Mouse (Mus musculus): ENCODE data around the gene Ccdc155. TPM values are rescaled to one million over a fixed set of nuclear protein-coding genes. Genes with fewer than 3 reads are reported as not detected.

Ccdc155 gene
- 0.54 to 1.1 TPM (median 0.78 TPM) in 4 replicates for total RNA-seq (2023; ENCODE audit: inconsistent age)

GRCm38 (mm10) chr7:45204380-45205143 lies at the start of gene Ccdc155:
Gene Ccdc155, minus strand, starts transcription at chr7:45204892.

GRCm38 (mm10) chr7:45240633-45241388 lies 36.1 kb upstream of the Ccdc155 start, which contains the start of gene Slc6a16:
Gene Slc6a16, plus strand, starts transcription at chr7:45241085.

GRCm38 (mm10) chr7:45238723-45239496 lies 34.2 kb upstream of the Ccdc155 start, which contains the start of gene Cd37:
Gene Cd37, minus strand, starts transcription at chr7:45239115.

GRCm38 (mm10) chr7:45215673-45216441 lies 11.2 kb upstream of the Ccdc155 start, which contains the start of gene Tead2:
Gene Tead2, plus strand, starts transcription at chr7:45215753.

GRCm38 (mm10) chr7:45211851-45212251 lies 7.2 kb upstream of the Ccdc155 start, which contains the start of gene Dkkl1:
Gene Dkkl1, minus strand, starts transcription at chr7:45212147.

GRCm38 (mm10) chr7:45180896-45181477 lies 23.7 kb downstream of the Ccdc155 start, which contains the start of gene Pth2:
Gene Pth2, plus strand, starts transcription at chr7:45180995.

GRCm38 (mm10) chr7:45179469-45179868 lies 25.2 kb downstream of the Ccdc155 start, which contains the start of gene Gfy:
Gene Gfy, minus strand, starts transcription at chr7:45179569.

GRCm38 (mm10) chr7:45163735-45164490 lies 40.8 kb downstream of the Ccdc155 start, which contains the start of gene Slc17a7:
Gene Slc17a7, plus strand, starts transcription at chr7:45163949.

GRCm38 (mm10) chr7:45154096-45154992 lies 50.3 kb downstream of the Ccdc155 start, which contains the start of the genes Pih1d1 and Aldh16a1:
Gene Pih1d1, plus strand, starts transcription at chr7:45154303.
Gene Aldh16a1, minus strand, starts transcription at chr7:45154584.

GRCm38 (mm10) chr7:45135993-45136567 lies 68.6 kb downstream of the Ccdc155 start, which contains the start of the genes Gm45713 and Flt3l:
Gene Gm45713, minus strand, starts transcription at chr7:45136231.
Gene Flt3l, minus strand, starts transcription at chr7:45136432.

Other genes starting within 250 kb of the Ccdc155 start
- not detected in 4 replicates for gene Cpt1c, start 230.0 kb downstream of the Ccdc155 start, total RNA-seq (2023; ENCODE audit: inconsistent age)
- 128 to 149 TPM (median 145 TPM) in 4 replicates for gene Prmt1, start 218.3 kb downstream of the Ccdc155 start, total RNA-seq (2023; ENCODE audit: inconsistent age)
- gene Irf3, start 207.2 kb downstream of the Ccdc155 start, total RNA-seq (2023; ENCODE audit: inconsistent age), result 166 to 184 TPM (median 173 TPM) in 4 replicates
- 28.2 to 38.2 TPM (median 30.9 TPM) in 4 replicates for gene Bcl2l12, start 206.2 kb downstream of the Ccdc155 start, total RNA-seq (2023; ENCODE audit: inconsistent age)
- 96.2 to 104 TPM (median 99.7 TPM) in 4 replicates for gene Scaf1, start 188.5 kb downstream of the Ccdc155 start, total RNA-seq (2023; ENCODE audit: inconsistent age)
- gene Rras, start 186.9 kb downstream of the Ccdc155 start, total RNA-seq (2023; ENCODE audit: inconsistent age), result 13.0 to 15.4 TPM (median 14.8 TPM) in 4 replicates
- 69.6 to 74.4 TPM (median 71.7 TPM) in 4 replicates for gene Prr12, start 152.0 kb downstream of the Ccdc155 start, total RNA-seq (2023; ENCODE audit: inconsistent age)
- gene Nosip, start 142.5 kb downstream of the Ccdc155 start, total RNA-seq (2023; ENCODE audit: inconsistent age), result 55.5 to 60.4 TPM (median 57.4 TPM) in 4 replicates
- 3.5 to 5.4 TPM (median 3.8 TPM) in 4 replicates for gene Prrg2, start 142.2 kb downstream of the Ccdc155 start, total RNA-seq (2023; ENCODE audit: inconsistent age)
- 2.0 to 5.7 TPM (median 3.9 TPM) in 4 replicates for gene Rcn3, start 112.7 kb downstream of the Ccdc155 start, total RNA-seq (2023; ENCODE audit: inconsistent age)
- 30.4 to 37.3 TPM (median 33.5 TPM) in 4 replicates for gene Fcgrt, start 101.0 kb downstream of the Ccdc155 start, total RNA-seq (2023; ENCODE audit: inconsistent age)
- 2,358 to 2,650 TPM (median 2,499 TPM) in 4 replicates for gene Rps11, start 80.5 kb downstream of the Ccdc155 start, total RNA-seq (2023; ENCODE audit: inconsistent age)
- gene Rpl13a, start 76.1 kb downstream of the Ccdc155 start, total RNA-seq (2023; ENCODE audit: inconsistent age), result 4,140 to 4,660 TPM (median 4,377 TPM) in 4 replicates
- 0.87 TPM in 1 of 4 replicates, not detected in the others for gene Gm45713, start 68.7 kb downstream of the Ccdc155 start, total RNA-seq (2023; ENCODE audit: inconsistent age)
- gene Flt3l, start 68.5 kb downstream of the Ccdc155 start, total RNA-seq (2023; ENCODE audit: inconsistent age), result 70.7 to 77.9 TPM (median 74.1 TPM) in 4 replicates
- 46.7 to 53.9 TPM (median 51.0 TPM) in 4 replicates for gene Pih1d1, start 50.6 kb downstream of the Ccdc155 start, total RNA-seq (2023; ENCODE audit: inconsistent age)
- 100 to 121 TPM (median 116 TPM) in 4 replicates for gene Aldh16a1, start 50.3 kb downstream of the Ccdc155 start, total RNA-seq (2023; ENCODE audit: inconsistent age)
- not detected in 4 replicates for gene Slc17a7, start 40.9 kb downstream of the Ccdc155 start, total RNA-seq (2023; ENCODE audit: inconsistent age)
- not detected in 4 replicates for gene Gfy, start 25.3 kb downstream of the Ccdc155 start, total RNA-seq (2023; ENCODE audit: inconsistent age)
- gene Pth2, start 23.9 kb downstream of the Ccdc155 start, total RNA-seq (2023; ENCODE audit: inconsistent age), result not detected in 4 replicates
- gene Dkkl1, start 7.3 kb upstream of the Ccdc155 start, total RNA-seq (2023; ENCODE audit: inconsistent age), result 1.3 to 2.7 TPM (median 2.0 TPM) in 3 of 4 replicates, not detected in the other
- gene Tead2, start 10.9 kb upstream of the Ccdc155 start, total RNA-seq (2023; ENCODE audit: inconsistent age), result not detected in 4 replicates
- 1,683 to 1,834 TPM (median 1,832 TPM) in 4 replicates for gene Cd37, start 34.2 kb upstream of the Ccdc155 start, total RNA-seq (2023; ENCODE audit: inconsistent age)
- not detected in 4 replicates for gene Slc6a16, start 36.2 kb upstream of the Ccdc155 start, total RNA-seq (2023; ENCODE audit: inconsistent age)
- 0.51 to 0.64 TPM (median 0.60 TPM) in 4 replicates for gene Slc6a21, start 72.6 kb upstream of the Ccdc155 start, total RNA-seq (2023; ENCODE audit: inconsistent age)
- 5.9 to 13.0 TPM (median 9.1 TPM) in 4 replicates for gene Trpm4, start 128.9 kb upstream of the Ccdc155 start, total RNA-seq (2023; ENCODE audit: inconsistent age)
- gene Hrc, start 130.4 kb upstream of the Ccdc155 start, total RNA-seq (2023; ENCODE audit: inconsistent age), result not detected in 4 replicates
- gene Ppfia3, start 162.1 kb upstream of the Ccdc155 start, total RNA-seq (2023; ENCODE audit: inconsistent age), result 0.13 to 0.33 TPM (median 0.23 TPM) in 4 replicates
- gene Lin7b, start 165.7 kb upstream of the Ccdc155 start, total RNA-seq (2023; ENCODE audit: inconsistent age), result 1.2 TPM in 1 of 4 replicates, not detected in the others
- gene Snrnp70, start 190.8 kb upstream of the Ccdc155 start, total RNA-seq (2023; ENCODE audit: inconsistent age), result 574 to 602 TPM (median 590 TPM) in 4 replicates
- gene Kcna7, start 200.8 kb upstream of the Ccdc155 start, total RNA-seq (2023; ENCODE audit: inconsistent age), result not detected in 4 replicates
- not detected in 4 replicates for gene Ntf5, start 208.8 kb upstream of the Ccdc155 start, total RNA-seq (2023; ENCODE audit: inconsistent age)
- gene Lhb, start 215.9 kb upstream of the Ccdc155 start, total RNA-seq (2023; ENCODE audit: inconsistent age), result not detected in 4 replicates
- 15.2 to 19.8 TPM (median 17.4 TPM) in 4 replicates for gene Gys1, start 230.0 kb upstream of the Ccdc155 start, total RNA-seq (2023; ENCODE audit: inconsistent age)
- gene Ruvbl2, start 233.2 kb upstream of the Ccdc155 start, total RNA-seq (2023; ENCODE audit: inconsistent age), result 38.2 to 60.2 TPM (median 47.5 TPM) in 4 replicates